Mouse (Mus musculus): Measurements from ENCODE around the gene Mcoln3.

Gene Mcoln3

DNA sequence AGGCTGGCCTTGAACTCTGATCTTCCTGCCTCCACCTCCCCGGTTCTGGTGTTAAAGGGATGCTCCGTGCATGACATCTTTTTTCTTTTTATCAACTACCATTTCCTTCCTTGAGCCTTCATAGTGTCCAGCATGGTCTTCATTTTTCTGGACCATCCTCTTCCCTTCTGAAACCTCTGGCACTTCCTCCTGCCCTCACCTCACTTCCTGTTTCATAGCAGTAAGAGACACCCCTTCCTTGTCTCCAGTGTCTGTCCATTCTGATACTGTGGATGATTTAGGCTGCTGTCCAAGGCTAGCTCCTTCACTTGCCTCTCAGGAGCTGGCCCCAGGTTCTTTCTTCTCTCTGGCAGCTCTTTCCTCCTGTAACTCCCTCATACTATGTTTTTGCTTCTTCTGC, 18.2 kb downstream of the Mcoln3 start:
- DNase-seq, result no peak

GRCm38 (mm10) chr3:146136422-146136821, 19.2 kb downstream of the Mcoln3 start:
- DNase-seq, result no peak

GRCm38 (mm10) chr3:146140276-146140675, 23.0 kb downstream of the Mcoln3 start:
- DNase-seq, result no peak

DNA sequence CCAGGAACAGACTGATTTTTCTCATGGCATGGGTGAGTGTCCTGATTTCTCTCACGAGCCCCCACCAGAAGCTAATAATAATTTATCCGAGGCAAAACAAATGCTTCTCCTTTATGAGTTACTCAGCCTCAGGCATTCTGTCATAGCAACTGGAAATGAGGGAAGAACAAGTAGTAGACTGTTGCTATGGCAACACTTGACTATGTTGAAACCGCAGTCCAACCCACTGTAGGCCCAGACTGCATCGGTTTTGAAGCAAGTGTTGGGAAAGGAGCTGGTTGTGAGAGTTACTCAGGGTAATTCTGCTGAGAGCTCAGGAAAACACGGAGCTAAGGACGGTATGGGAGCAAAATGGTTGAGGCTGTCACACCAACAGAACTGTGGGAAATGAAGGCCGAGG, 25.3 kb downstream of the Mcoln3 start:
- DNase-seq, result no peak

DNA sequence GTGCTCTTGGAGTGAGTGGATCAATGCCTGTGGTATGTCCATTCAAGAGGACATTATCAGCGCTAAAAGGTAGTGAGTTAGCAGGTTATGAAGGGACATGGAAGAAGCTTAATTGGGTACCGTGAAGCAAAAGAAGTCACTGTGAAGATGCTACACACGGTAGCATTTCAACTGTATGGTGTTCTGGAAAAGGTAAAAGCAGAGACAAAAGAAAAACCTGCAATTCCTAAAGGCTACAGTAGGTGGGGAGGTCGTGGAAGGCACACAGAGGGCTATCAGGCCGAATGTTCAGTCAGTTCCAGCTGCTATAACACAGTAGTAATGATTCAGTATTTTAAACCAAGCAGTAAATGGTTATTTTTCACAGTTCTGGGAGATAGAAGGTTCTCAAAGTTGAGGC, 28.3 kb downstream of the Mcoln3 start:
- no peak for DNase-seq

GRCm38 (mm10) chr3:146146131-146146530, 28.9 kb downstream of the Mcoln3 start:
- DNase-seq, result no peak

- peak; percentile 52 to 55 for DNase-seq
Observed at GRCm38 (mm10) chr3:146149156-146150057, 32.2 kb downstream of the Mcoln3 start, which contains the start of gene Mcoln2. Mcoln2 (plus strand) TSS chr3:146149833.

DNA sequence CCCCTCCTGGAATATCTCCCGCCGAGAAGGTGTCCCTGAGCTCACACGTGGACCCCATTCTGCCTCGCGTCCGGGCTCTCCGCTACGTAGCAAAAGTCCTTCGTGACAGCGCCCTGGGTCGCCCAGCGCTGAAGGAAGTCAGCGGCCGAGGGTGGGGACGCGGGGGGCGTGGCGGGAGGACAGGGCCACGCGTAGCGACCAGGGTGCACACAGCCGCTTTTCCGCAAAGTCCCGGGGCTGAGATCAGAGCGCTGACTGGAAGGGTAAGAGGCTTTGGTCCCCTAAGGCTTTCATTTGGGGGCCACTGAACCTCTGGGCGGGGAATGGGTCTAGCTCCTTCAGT, 32.8 kb downstream of the Mcoln3 start:
- peak; percentile 71 to 77 for DNase-seq

DNA sequence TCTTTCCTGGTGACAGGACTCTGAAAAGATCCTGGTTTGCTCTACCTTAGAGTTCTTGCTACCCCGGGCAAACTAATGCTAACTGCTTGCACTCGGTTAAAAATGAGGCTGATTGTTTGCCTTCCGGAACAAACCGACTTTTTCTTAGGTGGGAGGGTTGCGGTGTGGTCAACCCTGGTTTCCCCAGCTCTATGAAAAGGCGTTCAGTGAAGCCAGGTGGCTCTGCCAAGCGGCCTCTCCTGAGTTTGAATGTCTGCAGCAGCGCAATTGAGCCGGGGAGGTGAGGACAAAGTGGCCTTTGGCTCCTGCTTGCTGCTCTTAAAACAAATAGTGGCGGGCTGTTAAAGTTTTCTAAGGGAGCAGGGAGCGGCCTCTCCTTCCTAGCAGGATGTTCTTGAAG, 33.3 kb downstream of the Mcoln3 start:
- peak; percentile 33 to 34 for DNase-seq

DNA sequence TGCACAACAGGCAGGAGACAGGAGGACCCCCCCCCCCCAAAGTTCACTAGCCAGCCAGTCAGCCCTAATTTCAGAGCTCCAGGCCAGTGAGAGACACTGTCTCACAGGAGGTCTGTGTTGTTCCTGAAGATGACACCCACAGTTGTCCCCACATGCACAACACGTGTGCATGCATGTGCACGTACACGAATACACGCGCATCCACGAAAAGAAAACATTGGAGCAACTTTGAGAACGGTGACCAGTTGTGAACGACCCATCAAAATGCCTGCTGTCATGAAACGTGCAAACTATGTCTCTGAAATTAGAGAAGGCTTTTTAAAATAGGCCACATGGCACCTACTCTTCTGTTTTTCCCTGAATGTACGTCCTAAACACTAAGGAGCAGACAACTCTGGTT, 34.1 kb downstream of the Mcoln3 start:
- no peak for DNase-seq

DNA sequence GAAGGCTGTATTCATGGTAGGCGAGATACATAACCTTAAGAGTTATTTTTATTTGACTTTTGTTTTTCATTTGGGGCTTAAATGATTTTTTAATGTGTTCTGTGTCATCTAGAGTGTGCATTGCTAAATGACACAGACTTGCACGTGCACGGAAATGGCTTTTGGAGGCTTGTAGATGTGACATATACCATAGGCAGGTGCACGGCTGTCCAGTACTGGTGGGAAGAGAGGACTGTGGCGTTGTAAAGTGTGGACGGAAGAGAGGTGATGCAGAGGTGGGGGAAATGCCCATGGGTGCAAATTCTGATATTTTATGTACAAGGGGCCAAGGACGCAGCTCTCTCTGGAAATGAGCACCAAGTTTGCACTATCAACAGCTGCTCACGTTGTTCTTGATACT, 34.5 kb downstream of the Mcoln3 start:
- no peak for DNase-seq

DNA sequence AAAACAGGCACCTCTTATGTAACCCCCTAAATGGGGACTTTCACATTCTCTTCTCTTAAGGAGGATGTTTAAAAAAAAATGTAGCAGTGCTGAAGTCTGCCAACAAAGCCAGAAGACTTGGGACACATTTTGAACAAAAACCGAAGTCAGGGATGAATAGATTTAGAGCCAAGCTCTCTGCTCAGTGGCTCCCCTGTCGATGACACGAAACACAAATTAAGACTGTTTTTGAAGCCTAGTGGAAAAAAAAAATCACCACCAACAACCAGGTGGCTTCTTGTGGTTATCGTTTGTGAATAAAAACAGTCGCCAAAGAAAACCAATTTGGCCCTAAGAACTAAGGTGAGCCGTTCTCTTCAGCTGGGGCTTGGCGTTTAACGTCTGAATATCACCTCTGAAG, 35.1 kb downstream of the Mcoln3 start:
- DNase-seq, result peak in 1 of 2 experiments; percentile 24

DNA sequence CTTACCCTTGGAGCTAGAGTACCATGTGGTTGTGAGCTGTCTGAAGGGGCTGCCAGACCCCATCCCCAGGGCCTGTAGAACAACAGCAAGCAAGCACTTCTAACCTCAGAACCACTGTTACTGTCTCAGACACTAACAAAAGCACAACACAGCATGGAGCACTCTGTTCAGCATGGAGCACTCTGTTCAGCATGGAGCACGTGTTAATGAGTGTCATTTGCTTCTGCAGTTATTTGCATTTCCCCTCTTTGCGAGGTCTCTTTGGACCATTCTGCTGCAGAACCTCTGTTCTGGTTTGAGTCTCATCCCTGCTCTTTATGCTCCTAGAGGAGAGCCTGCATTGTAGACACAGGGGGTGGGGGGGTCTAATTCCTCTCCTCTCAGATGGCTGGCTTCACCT, 35.7 kb downstream of the Mcoln3 start:
- no peak for DNase-seq

- DNase-seq, result no peak
Observed at GRCm38 (mm10) chr3:146153862-146154611, 36.8 kb downstream of the Mcoln3 start.

- no peak for DNase-seq
Observed at GRCm38 (mm10) chr3:146155628-146156576, 38.7 kb downstream of the Mcoln3 start.

GRCm38 (mm10) chr3:146156811-146157210, 39.6 kb downstream of the Mcoln3 start:
- no peak for DNase-seq

GRCm38 (mm10) chr3:146158039-146158438, 40.8 kb downstream of the Mcoln3 start:
- no peak for DNase-seq

DNA sequence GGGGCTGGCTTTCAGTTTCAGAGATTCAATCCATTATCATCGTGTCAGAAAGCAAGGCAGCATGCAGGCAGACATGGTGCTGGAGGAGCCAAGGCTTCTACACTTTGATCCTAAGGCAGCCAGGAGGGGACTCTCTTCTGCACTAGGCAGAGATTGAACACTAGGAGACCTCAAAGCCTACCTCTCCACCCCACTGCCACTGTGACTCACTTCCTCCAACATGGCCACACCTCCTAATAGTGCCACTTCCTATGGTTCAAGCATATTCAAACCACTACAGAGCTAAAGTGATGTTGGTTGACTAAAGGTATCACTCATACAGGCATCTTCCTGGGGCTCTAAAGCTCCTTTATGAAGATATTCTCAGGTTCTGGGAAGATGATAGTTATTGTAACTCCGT, 42.1 kb downstream of the Mcoln3 start:
- DNase-seq, result no peak

- no peak for DNase-seq
Observed at GRCm38 (mm10) chr3:146162197-146162596, 44.9 kb downstream of the Mcoln3 start.

DNA sequence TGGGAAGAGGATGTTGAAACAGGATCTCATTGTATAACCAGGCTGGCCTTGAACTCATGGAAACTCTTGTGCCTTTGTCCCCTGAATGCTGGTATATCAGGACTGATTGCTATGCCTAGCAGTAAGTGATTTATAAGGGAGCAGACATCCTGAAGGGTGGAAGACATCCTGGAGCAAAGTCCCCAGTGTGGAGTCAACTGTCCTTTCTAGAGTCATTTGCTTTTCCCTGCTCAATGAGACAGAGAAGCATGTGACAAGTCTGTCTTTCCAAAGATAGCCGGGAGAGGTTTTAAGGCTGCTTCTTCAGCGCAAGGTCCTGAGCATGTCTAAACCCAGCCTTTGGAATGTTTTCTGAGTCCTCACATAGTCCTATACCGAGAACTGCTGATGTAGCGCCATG, 52.1 kb downstream of the Mcoln3 start:
- DNase-seq, result no peak

DNA sequence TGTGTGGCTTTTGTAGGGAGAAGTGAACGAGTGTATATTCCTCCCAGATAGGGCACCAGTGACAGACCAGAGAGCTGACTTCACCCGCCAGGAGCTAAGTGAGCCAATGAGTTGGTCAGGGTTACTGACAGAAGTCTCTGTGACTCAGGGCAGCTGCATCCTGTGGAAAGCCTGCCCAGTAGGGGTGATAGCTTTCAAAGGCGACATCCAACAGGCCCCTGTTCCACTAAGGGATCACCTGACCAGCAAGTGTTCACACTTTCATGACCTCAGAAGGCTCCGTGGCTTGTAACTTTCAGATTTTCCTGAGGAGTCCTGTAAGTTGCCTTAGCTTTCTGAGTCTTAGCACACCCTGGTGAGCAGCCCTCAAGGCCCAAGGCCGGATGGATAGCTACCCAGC, 55.8 kb downstream of the Mcoln3 start:
- no peak for DNase-seq

DNA sequence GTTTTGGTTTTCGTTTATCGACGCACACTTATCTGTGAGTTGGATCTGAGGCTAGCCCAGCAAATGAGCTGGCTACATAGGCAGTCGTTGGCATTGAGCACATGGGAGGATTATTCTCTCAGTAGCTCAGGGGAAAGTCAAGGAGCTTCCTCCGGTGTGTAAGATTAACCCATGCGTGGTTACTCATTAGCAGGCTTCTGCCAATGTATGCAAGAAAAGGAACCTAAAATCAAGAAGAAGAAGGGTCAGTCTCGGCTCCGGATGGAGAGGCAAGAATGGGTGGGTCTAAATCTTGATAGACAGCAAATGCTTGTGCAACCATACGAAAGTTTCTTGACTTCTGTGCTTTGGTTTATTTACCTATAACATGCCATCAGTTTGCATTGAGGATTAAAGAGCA, 57.0 kb downstream of the Mcoln3 start:
- no peak for DNase-seq

- DNase-seq, result no peak
Observed at GRCm38 (mm10) chr3:146177295-146177694, 60.0 kb downstream of the Mcoln3 start.

Measured in spleen, adult 18-20 months (tissue).